Mouse (Mus musculus): ENCODE results near the gene Tmem139. TPM values are rescaled to one million over a fixed set of nuclear protein-coding genes. Genes with fewer than 3 reads are reported as not detected.

Gene Tmem139
- total and polyA plus RNA-seq, 3 experiments, result 0.11 TPM; not detected in 2

GRCm38 (mm10) chr6:42287562-42287961, 25.8 kb downstream of the Tmem139 start:
- DNase-seq (ENCODE audit: low spot score) (no peak), ATAC-seq (ENCODE audit: extremely low read depth, insufficient number of reproducible peaks, low FRiP score, poor library complexity, severe bottlenecking) (no peak)
- Histone ChIP-seq H3K4me1 (ENCODE audit: insufficient read depth, low read depth, low read length) (no peaks in the 10 kb centered on the region), H3K27me3 (ENCODE audit: insufficient read depth, low read length) (peaks cover 6% of the 10 kb centered on the region), H3K9me3 (replicated peaks) (no peaks in the 10 kb centered on the region), H3K36me3 (replicated peaks) (peaks cover 31% of the 10 kb centered on the region), H3K4me3 (ENCODE audit: low read depth, low read length) (no peak overlapping the region)
- no peak for TF ChIP-seq TAL1 (conservative IDR thresholded peaks at IDR 0.05; ENCODE audit: low read depth, low read length)
- no peak for TF ChIP-seq GATA2 (IDR thresholded peaks at IDR 0.05; ENCODE audit: borderline replicate concordance, low read depth, low read length)
- no peak for TF ChIP-seq CTCF (IDR thresholded peaks at IDR 0.05; ENCODE audit: low read depth, low read length)
- TF ChIP-seq POLR2AphosphoS5 (IDR thresholded peaks at IDR 0.05; ENCODE audit: insufficient replicate concordance, low read depth, low read length), result no peak
- no peak for TF ChIP-seq GATA1 (IDR thresholded peaks at IDR 0.05; ENCODE audit: borderline replicate concordance, low read length)

- Histone ChIP-seq H3K9me3 (replicated peaks) (no peaks in the 10 kb centered on the region), H3K4me3 (ENCODE audit: low read depth, low read length) (no peak overlapping the region), H3K27me3 (ENCODE audit: insufficient read depth, low read length) (peaks cover 21% of the 10 kb centered on the region), H3K36me3 (replicated peaks) (no peaks in the 10 kb centered on the region), H3K4me1 (ENCODE audit: insufficient read depth, low read depth, low read length) (peaks cover 2% of the 10 kb centered on the region; the same call in 1 of the 2 replicates)
- TF ChIP-seq CTCF (IDR thresholded peaks at IDR 0.05; ENCODE audit: low read depth, low read length), result no peak
- no peak for TF ChIP-seq TAL1 (conservative IDR thresholded peaks at IDR 0.05; ENCODE audit: low read depth, low read length)
- no peak for TF ChIP-seq POLR2AphosphoS5 (IDR thresholded peaks at IDR 0.05; ENCODE audit: insufficient replicate concordance, low read depth, low read length)
- TF ChIP-seq GATA1 (IDR thresholded peaks at IDR 0.05; ENCODE audit: borderline replicate concordance, low read length), result no peak
- no peak for TF ChIP-seq GATA2 (IDR thresholded peaks at IDR 0.05; ENCODE audit: borderline replicate concordance, low read depth, low read length)
- ATAC-seq (ENCODE audit: extremely low read depth, insufficient number of reproducible peaks, low FRiP score, poor library complexity, severe bottlenecking) (no peak), DNase-seq (ENCODE audit: low spot score) (no peak)
Measured at GRCm38 (mm10) chr6:42293327-42293726, 31.6 kb downstream of the Tmem139 start.

GRCm38 (mm10) chr6:42295549-42296094, 33.9 kb downstream of the Tmem139 start:
- Histone ChIP-seq H3K4me3 (ENCODE audit: low read depth, low read length) (no peak overlapping the region), H3K4me1 (ENCODE audit: insufficient read depth, low read depth, low read length) (peaks cover 2% of the 10 kb centered on the region; the same call in 1 of the 2 replicates), H3K36me3 (replicated peaks) (no peaks in the 10 kb centered on the region), H3K27me3 (ENCODE audit: insufficient read depth, low read length) (peaks cover 38% of the 10 kb centered on the region), H3K9me3 (replicated peaks) (no peaks in the 10 kb centered on the region)
- ATAC-seq (ENCODE audit: extremely low read depth, insufficient number of reproducible peaks, low FRiP score, poor library complexity, severe bottlenecking) (no peak), DNase-seq (ENCODE audit: low spot score) (no peak)
- TF ChIP-seq TAL1 (conservative IDR thresholded peaks at IDR 0.05; ENCODE audit: low read depth, low read length) (no peak), GATA2 (IDR thresholded peaks at IDR 0.05; ENCODE audit: borderline replicate concordance, low read depth, low read length) (no peak), GATA1 (IDR thresholded peaks at IDR 0.05; ENCODE audit: borderline replicate concordance, low read length) (no peak), POLR2AphosphoS5 (IDR thresholded peaks at IDR 0.05; ENCODE audit: insufficient replicate concordance, low read depth, low read length) (no peak), CTCF (IDR thresholded peaks at IDR 0.05; ENCODE audit: low read depth, low read length) (no peak)

GRCm38 (mm10) chr6:42299362-42299761, 37.6 kb downstream of the Tmem139 start:
- ATAC-seq (ENCODE audit: extremely low read depth, insufficient number of reproducible peaks, low FRiP score, poor library complexity, severe bottlenecking), result no peak
- Histone ChIP-seq H3K9me3 (replicated peaks) (no peaks in the 10 kb centered on the region), H3K27me3 (ENCODE audit: insufficient read depth, low read length) (peaks cover 31% of the 10 kb centered on the region), H3K36me3 (replicated peaks) (no peaks in the 10 kb centered on the region), H3K4me3 (ENCODE audit: low read depth, low read length) (no peak overlapping the region), H3K4me1 (ENCODE audit: insufficient read depth, low read depth, low read length) (no peaks in the 10 kb centered on the region)
- TF ChIP-seq TAL1 (conservative IDR thresholded peaks at IDR 0.05; ENCODE audit: low read depth, low read length) (no peak), GATA1 (IDR thresholded peaks at IDR 0.05; ENCODE audit: borderline replicate concordance, low read length) (no peak), GATA2 (IDR thresholded peaks at IDR 0.05; ENCODE audit: borderline replicate concordance, low read depth, low read length) (no peak), POLR2AphosphoS5 (IDR thresholded peaks at IDR 0.05; ENCODE audit: insufficient replicate concordance, low read depth, low read length) (no peak), CTCF (IDR thresholded peaks at IDR 0.05; ENCODE audit: low read depth, low read length) (no peak)
- DNase-seq (ENCODE audit: low spot score), result no peak

- ATAC-seq (ENCODE audit: extremely low read depth, insufficient number of reproducible peaks, low FRiP score, poor library complexity, severe bottlenecking), result no peak
- Histone ChIP-seq H3K4me3 (ENCODE audit: low read depth, low read length) (no peak overlapping the region), H3K27me3 (ENCODE audit: insufficient read depth, low read length) (peaks cover 13% of the 10 kb centered on the region; the same call in 1 of the 2 replicates), H3K4me1 (ENCODE audit: insufficient read depth, low read depth, low read length) (no peaks in the 10 kb centered on the region), H3K36me3 (replicated peaks) (no peaks in the 10 kb centered on the region), H3K9me3 (replicated peaks) (no peaks in the 10 kb centered on the region)
- no peak for DNase-seq (ENCODE audit: low spot score)
- TF ChIP-seq GATA2 (IDR thresholded peaks at IDR 0.05; ENCODE audit: borderline replicate concordance, low read depth, low read length) (no peak), TAL1 (conservative IDR thresholded peaks at IDR 0.05; ENCODE audit: low read depth, low read length) (no peak), GATA1 (IDR thresholded peaks at IDR 0.05; ENCODE audit: borderline replicate concordance, low read length) (no peak), POLR2AphosphoS5 (IDR thresholded peaks at IDR 0.05; ENCODE audit: insufficient replicate concordance, low read depth, low read length) (no peak), CTCF (IDR thresholded peaks at IDR 0.05; ENCODE audit: low read depth, low read length) (no peak)
Measured at GRCm38 (mm10) chr6:42309816-42310378, 48.1 kb downstream of the Tmem139 start.

GRCm38 (mm10) chr6:42310427-42311053, 48.8 kb downstream of the Tmem139 start:
- no peak for TF ChIP-seq GATA2 (IDR thresholded peaks at IDR 0.05; ENCODE audit: borderline replicate concordance, low read depth, low read length)
- TF ChIP-seq TAL1 (conservative IDR thresholded peaks at IDR 0.05; ENCODE audit: low read depth, low read length), result no peak
- TF ChIP-seq CTCF (IDR thresholded peaks at IDR 0.05; ENCODE audit: low read depth, low read length), result no peak
- no peak for TF ChIP-seq POLR2AphosphoS5 (IDR thresholded peaks at IDR 0.05; ENCODE audit: insufficient replicate concordance, low read depth, low read length)
- no peak for TF ChIP-seq GATA1 (IDR thresholded peaks at IDR 0.05; ENCODE audit: borderline replicate concordance, low read length)
- DNase-seq (ENCODE audit: low spot score) (no peak), ATAC-seq (ENCODE audit: extremely low read depth, insufficient number of reproducible peaks, low FRiP score, poor library complexity, severe bottlenecking) (no peak)
- H3K4me1 ChIP-seq (ENCODE audit: insufficient read depth, low read depth, low read length), result no peaks in the 10 kb centered on the region
- no peaks in the 10 kb centered on the region for H3K9me3 ChIP-seq (replicated peaks)
- H3K27me3 ChIP-seq (ENCODE audit: insufficient read depth, low read length), result peaks cover 13% of the 10 kb centered on the region; the same call in 1 of the 2 replicates
- no peak overlapping the region for H3K4me3 ChIP-seq (ENCODE audit: low read depth, low read length)
- no peaks in the 10 kb centered on the region for H3K36me3 ChIP-seq (replicated peaks)

Other genes with a start within 250 kb of the Tmem139 start
- not detected in 2 replicates for gene Sva, start 223.6 kb upstream of the Tmem139 start, total RNA-seq (2014; fragmentation: Nextera tagmentation)
- not detected in 2 replicates for gene Sva, start 223.6 kb upstream of the Tmem139 start, total RNA-seq (2017)
- not detected in 2 replicates for gene Sva, start 223.6 kb upstream of the Tmem139 start, polyA plus RNA-seq (2012)
- gene Tas2r139, start 121.0 kb upstream of the Tmem139 start, total RNA-seq (2014; fragmentation: Nextera tagmentation), result not detected in 2 replicates
- gene Tas2r139, start 121.0 kb upstream of the Tmem139 start, total RNA-seq (2017), result 0.23 TPM in 1 of 2 replicates, not detected in the other
- gene Tas2r139, start 121.0 kb upstream of the Tmem139 start, polyA plus RNA-seq (2012), result not detected in 2 replicates
- gene Tas2r144, start 46.6 kb upstream of the Tmem139 start, total RNA-seq (2014; fragmentation: Nextera tagmentation), result not detected in 2 replicates
- gene Tas2r144, start 46.6 kb upstream of the Tmem139 start, total RNA-seq (2017), result 0.16 TPM in 1 of 2 replicates, not detected in the other
- not detected in 2 replicates for gene Tas2r144, start 46.6 kb upstream of the Tmem139 start, polyA plus RNA-seq (2012)
- 0.83 TPM in 1 of 2 replicates, not detected in the other for gene Gstk1, start 16.0 kb upstream of the Tmem139 start, total RNA-seq (2014; fragmentation: Nextera tagmentation)
- gene Gstk1, start 16.0 kb upstream of the Tmem139 start, total RNA-seq (2017), result 0.55 and 0.99 TPM in 2 replicates
- gene Gstk1, start 16.0 kb upstream of the Tmem139 start, polyA plus RNA-seq (2012), result not detected in 2 replicates
- 76.7 and 91.2 TPM in 2 replicates for gene Casp2, start 3.0 kb downstream of the Tmem139 start, total RNA-seq (2014; fragmentation: Nextera tagmentation)
- gene Casp2, start 3.0 kb downstream of the Tmem139 start, total RNA-seq (2017), result 64.4 and 66.5 TPM in 2 replicates
- 8.2 and 9.2 TPM in 2 replicates for gene Casp2, start 3.0 kb downstream of the Tmem139 start, polyA plus RNA-seq (2012)
- 0.24 and 0.45 TPM in 2 replicates for gene Clcn1, start 24.7 kb downstream of the Tmem139 start, total RNA-seq (2014; fragmentation: Nextera tagmentation)
- gene Clcn1, start 24.7 kb downstream of the Tmem139 start, total RNA-seq (2017), result 0.06 and 0.11 TPM in 2 replicates
- gene Clcn1, start 24.7 kb downstream of the Tmem139 start, polyA plus RNA-seq (2012), result not detected in 2 replicates
- not detected in 2 replicates for gene Fam131b, start 62.7 kb downstream of the Tmem139 start, total RNA-seq (2014; fragmentation: Nextera tagmentation)
- 0.05 TPM in 1 of 2 replicates, not detected in the other for gene Fam131b, start 62.7 kb downstream of the Tmem139 start, total RNA-seq (2017)
- 0.01 TPM in 1 of 2 replicates, not detected in the other for gene Fam131b, start 62.7 kb downstream of the Tmem139 start, polyA plus RNA-seq (2012)
- gene Zyx, start 87.7 kb downstream of the Tmem139 start, total RNA-seq (2014; fragmentation: Nextera tagmentation), result 70.2 and 70.3 TPM in 2 replicates
- 14.8 and 19.1 TPM in 2 replicates for gene Zyx, start 87.7 kb downstream of the Tmem139 start, total RNA-seq (2017)
- gene Zyx, start 87.7 kb downstream of the Tmem139 start, polyA plus RNA-seq (2012), result 319 and 320 TPM in 2 replicates
- gene Epha1, start 111.3 kb downstream of the Tmem139 start, total RNA-seq (2014; fragmentation: Nextera tagmentation), result not detected in 2 replicates
- 0.23 TPM in 1 of 2 replicates, not detected in the other for gene Epha1, start 111.3 kb downstream of the Tmem139 start, total RNA-seq (2017)
- not detected in 2 replicates for gene Epha1, start 111.3 kb downstream of the Tmem139 start, polyA plus RNA-seq (2012)
- not detected in 2 replicates for gene Tas2r143, start 138.3 kb downstream of the Tmem139 start, total RNA-seq (2014; fragmentation: Nextera tagmentation)
- gene Tas2r143, start 138.3 kb downstream of the Tmem139 start, total RNA-seq (2017), result 0.22 and 0.23 TPM in 2 replicates
- not detected in 2 replicates for gene Tas2r143, start 138.3 kb downstream of the Tmem139 start, polyA plus RNA-seq (2012)
- not detected in 2 replicates for gene Tas2r135, start 143.5 kb downstream of the Tmem139 start, total RNA-seq (2014; fragmentation: Nextera tagmentation)
- gene Tas2r135, start 143.5 kb downstream of the Tmem139 start, total RNA-seq (2017), result 0.27 TPM in 1 of 2 replicates, not detected in the other
- not detected in 2 replicates for gene Tas2r135, start 143.5 kb downstream of the Tmem139 start, polyA plus RNA-seq (2012)
- not detected in 2 replicates for gene Tas2r126, start 172.6 kb downstream of the Tmem139 start, total RNA-seq (2014; fragmentation: Nextera tagmentation)
- gene Tas2r126, start 172.6 kb downstream of the Tmem139 start, total RNA-seq (2017), result not detected in 2 replicates
- not detected in 2 replicates for gene Tas2r126, start 172.6 kb downstream of the Tmem139 start, polyA plus RNA-seq (2012)
- not detected in 2 replicates for gene Olfr458, start 203.2 kb downstream of the Tmem139 start, total RNA-seq (2014; fragmentation: Nextera tagmentation)
- gene Olfr458, start 203.2 kb downstream of the Tmem139 start, total RNA-seq (2017), result 0.05 and 0.17 TPM in 2 replicates
- not detected in 2 replicates for gene Olfr458, start 203.2 kb downstream of the Tmem139 start, polyA plus RNA-seq (2012)
- gene Olfr457, start 214.4 kb downstream of the Tmem139 start, total RNA-seq (2014; fragmentation: Nextera tagmentation), result not detected in 2 replicates
- gene Olfr457, start 214.4 kb downstream of the Tmem139 start, total RNA-seq (2017), result 0.11 TPM in 1 of 2 replicates, not detected in the other
- gene Olfr457, start 214.4 kb downstream of the Tmem139 start, polyA plus RNA-seq (2012), result not detected in 2 replicates
- gene Olfr456, start 225.2 kb downstream of the Tmem139 start, total RNA-seq (2014; fragmentation: Nextera tagmentation), result not detected in 2 replicates
- gene Olfr456, start 225.2 kb downstream of the Tmem139 start, total RNA-seq (2017), result not detected in 2 replicates
- gene Olfr456, start 225.2 kb downstream of the Tmem139 start, polyA plus RNA-seq (2012), result not detected in 2 replicates